Mouse (Mus musculus): ENCODE data around the gene Psmc6.
A peak's percentile ranks its signal among the peaks of the same experiment; 100 is the strongest.

Psmc6 gene

GRCm38 (mm10) chr14:45329589-45330181, at the start of gene Psmc6:
Psmc6 (plus strand) TSS chr14:45329788.
- peak; percentile 93 for DNase-seq

- no peak for DNase-seq
Observed at GRCm38 (mm10) chr14:45282066-45282465, 47.5 kb upstream of the Psmc6 start.

GRCm38 (mm10) chr14:45291608-45292007, 38.0 kb upstream of the Psmc6 start:
- no peak for DNase-seq

- DNase-seq = no peak
Observed at GRCm38 (mm10) chr14:45303939-45304338, 25.6 kb upstream of the Psmc6 start.

DNA sequence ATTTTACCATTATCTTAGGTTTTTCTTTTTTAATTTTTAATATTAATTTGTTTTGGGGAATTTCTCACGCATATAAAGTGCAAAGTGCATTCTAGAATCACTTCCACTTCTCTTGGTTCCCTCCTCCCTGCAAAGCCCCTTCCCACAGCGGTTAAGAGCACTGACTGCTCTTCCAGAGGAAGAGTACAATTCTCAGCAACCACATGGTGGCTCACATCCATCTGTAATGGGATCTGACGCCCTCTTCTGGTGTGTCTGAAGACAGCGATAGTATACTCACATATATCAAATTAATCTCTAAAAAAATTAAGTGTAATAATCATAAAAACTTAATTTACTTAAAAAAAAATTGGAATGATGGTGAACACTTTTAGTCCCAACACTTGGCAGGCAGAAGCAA, 25.2 kb upstream of the Psmc6 start:
- no peak for DNase-seq

DNA sequence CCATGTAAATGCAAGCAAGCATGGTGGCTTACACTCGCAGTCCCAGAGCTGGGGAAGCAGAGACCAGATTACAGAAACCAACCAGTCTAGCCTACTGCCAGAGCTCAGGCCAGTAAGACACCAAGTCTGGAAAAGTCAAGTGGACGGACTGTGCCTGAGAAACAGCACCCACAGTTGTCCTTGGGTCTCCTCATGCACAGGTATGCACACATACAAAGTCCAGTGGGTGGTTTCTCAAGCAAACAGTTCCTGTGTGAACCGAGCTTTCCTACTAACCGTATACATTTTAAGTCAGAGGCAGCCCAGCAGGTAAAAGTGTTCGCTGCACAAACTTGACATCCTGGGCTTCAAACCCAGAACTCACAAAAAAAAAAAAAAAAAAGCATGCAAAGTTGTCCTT, 23.7 kb upstream of the Psmc6 start:
- DNase-seq = no peak

GRCm38 (mm10) chr14:45307630-45308328, 21.8 kb upstream of the Psmc6 start:
- no peak for DNase-seq

GRCm38 (mm10) chr14:45309646-45310045, 19.9 kb upstream of the Psmc6 start:
- DNase-seq = peak; percentile 48

GRCm38 (mm10) chr14:45310101-45310500, 19.5 kb upstream of the Psmc6 start:
- DNase-seq = no peak

- DNase-seq = no peak
Observed at GRCm38 (mm10) chr14:45316927-45317326, 12.7 kb upstream of the Psmc6 start.

DNA sequence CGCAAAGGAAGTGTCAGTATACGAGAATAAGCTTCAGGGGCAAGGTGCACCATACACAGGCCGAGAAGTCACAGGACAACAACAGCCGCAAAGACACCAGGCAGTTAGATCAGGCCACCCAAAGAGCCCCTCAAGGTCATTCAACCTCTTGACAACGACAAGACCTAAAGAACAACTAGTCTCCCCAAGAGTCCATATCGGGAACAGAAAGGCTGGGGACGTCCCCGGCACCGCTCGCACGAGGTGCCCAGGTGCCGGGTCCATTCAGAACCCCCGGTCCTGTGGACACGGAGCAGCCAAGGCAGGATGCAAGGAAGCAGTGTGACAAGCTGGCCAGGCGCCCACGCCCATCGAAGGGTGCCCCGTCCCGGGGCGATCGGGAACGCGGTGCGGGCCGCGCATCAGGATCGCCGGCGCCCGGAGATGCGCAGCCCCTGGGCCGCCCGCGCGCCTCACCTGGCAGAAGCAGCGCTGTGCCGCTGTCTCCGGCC, 11.6 kb upstream of the Psmc6 start:
- no peak for DNase-seq

- DNase-seq = peak; percentile 87
Observed at GRCm38 (mm10) chr14:45318426-45319236, 11.0 kb upstream of the Psmc6 start, which contains the start of gene Ero1l. Ero1l (minus strand) TSS chr14:45318771.

GRCm38 (mm10) chr14:45319237-45319610, 10.4 kb upstream of the Psmc6 start:
- no peak for DNase-seq

DNA sequence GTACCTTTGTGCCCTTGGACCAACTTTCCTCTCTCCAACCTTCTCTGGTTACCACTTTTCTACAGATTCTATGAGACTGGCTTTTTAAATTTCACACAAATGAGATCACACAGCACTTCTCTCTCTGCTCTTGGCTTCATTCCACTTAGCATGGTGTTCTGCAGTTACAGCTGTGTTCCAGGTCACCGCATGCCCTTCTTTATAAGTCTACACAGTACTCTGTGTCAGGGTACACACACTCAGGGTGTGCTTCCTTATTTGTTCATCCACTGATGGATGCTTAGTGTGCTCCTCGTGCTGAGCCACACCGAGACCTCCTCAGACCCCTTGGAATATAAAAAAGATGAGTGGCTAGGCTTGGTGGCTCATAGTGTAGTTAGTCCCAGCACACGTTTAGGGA, 9.5 kb upstream of the Psmc6 start:
- no peak for DNase-seq

DNA sequence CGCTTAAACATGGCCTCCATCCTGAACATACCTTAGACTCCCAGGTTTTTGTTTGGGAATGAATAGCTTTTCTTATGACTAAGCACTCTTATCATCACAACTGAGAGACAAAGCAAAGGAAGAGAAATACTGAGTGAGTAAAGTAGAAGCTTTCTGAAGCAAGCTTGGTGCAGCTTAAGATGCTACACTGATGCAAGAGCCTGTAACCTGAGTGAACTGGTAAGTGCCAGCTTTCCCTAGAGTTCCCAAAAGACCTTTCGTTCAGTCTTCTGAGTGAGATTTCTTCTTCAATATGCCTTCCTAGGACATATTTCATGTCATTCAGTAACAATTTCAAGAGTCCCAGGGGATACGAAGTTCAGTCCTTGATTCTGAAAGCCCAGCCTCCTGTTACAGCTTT, 8.5 kb upstream of the Psmc6 start:
- DNase-seq = no peak

DNA sequence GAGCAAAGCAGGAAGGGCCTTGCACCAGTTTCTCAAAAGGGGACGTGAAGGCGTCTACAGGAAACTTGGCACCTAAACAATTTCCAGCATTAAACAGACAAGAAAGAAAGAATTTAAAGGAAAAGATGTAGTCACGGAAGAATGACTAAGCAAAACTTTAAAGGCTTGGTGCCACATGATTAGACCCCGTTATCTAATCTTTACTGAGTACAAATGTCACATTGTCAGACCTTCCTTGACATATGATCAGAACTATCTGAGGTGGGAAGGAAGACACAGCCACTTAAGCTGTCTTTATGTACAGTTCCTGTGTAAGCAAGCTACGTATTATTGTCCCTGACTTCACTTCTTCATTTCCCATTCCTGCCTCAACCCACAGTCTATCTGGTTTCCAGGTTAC, 8.0 kb upstream of the Psmc6 start:
- no peak for DNase-seq

GRCm38 (mm10) chr14:45322450-45322849, 7.1 kb upstream of the Psmc6 start:
- DNase-seq = no peak

DNA sequence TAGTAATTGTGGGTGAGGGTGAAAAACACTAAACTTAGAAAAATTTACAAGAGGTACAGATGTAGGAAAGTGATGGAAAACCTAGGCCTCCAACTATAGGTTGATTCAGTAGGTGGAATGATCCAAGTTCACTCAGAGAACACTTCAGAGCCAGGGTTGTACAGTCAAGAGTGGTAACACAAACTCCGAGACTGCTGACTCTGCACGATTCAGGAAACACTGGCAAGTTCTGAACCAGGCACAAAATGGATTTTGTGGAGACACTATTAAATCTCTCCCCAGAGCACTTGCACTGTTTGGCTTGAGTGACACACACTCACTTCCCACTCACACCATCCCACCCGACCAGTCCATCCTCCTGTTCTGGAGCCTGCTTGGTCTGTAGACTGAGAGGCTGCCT, 6.3 kb upstream of the Psmc6 start:
- DNase-seq = no peak

DNA sequence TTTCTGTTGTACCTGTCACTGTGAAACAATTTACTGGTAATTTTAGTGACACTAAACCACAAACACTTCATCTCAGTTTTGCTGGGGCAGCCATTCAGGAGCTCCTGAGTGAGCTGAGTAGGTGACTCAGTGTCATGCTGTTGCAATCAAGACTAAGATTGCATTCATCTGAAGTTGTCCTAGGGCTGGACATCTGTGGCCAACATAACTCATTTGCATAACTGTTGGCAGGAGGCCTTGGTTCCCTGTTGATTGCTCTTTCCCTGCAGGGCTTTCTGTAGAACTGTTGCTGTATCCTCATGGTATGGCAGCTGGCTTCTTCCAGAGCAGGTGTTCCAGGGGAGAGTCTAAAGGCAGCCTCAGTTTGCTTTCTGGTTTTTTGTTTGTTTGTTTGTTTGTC, 4.1 kb upstream of the Psmc6 start:
- no peak for DNase-seq

DNA sequence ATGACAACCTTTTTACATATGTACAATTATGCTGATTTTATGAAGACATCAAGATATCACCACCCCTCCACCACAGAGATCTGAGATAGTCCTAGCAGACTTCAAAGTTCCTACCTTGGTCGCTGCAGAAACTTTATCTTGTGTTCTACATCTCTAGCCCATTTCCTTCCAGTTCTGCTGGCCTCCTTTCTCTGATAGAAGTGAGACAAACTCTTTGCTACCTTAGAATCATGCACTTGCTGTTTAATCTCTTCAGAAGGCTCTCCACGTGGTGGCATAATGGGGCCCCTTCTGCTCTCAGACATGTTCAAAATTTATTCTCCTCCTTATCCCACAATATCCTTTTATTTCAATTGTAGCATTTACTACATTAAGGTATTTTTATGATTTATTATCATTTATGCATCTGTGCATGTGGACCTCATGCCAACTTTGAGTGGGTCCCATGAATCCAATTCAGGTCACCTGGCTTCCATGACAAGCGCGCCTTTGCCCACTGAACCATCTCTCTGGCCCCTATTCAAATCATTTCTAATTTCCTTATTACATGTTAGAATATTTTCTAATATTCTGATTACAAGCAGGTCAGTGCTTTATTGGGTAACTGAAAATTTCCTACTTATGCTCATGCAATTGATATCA, 1.4 kb upstream of the Psmc6 start:
- no peak for DNase-seq

- no peak for DNase-seq
Observed at GRCm38 (mm10) chr14:45329018-45329588, 485 bp upstream of the Psmc6 start.

GRCm38 (mm10) chr14:45350931-45351859, 21.6 kb downstream of the Psmc6 start, which contains the start of gene Styx:
Styx (plus strand) TSS chr14:45351093.
- DNase-seq = peak; percentile 96

Data from cerebellum, adult 11-12 months (tissue).